Mouse (Mus musculus): Measurements from ENCODE around the gene Gm49325. TPM values are rescaled to one million over a fixed set of nuclear protein-coding genes. Genes with fewer than 3 reads are reported as not detected.

Gm49325 gene
- polyA plus RNA-seq, 1 experiment from 2014 or later: 4.6 TPM

- H3K27me3 ChIP-seq (ENCODE audit: control insufficient read depth, insufficient read depth, low read length): no peaks in the 10 kb centered on the region
- no peak overlapping the region for H3K27ac ChIP-seq (ENCODE audit: low read length)
- peaks cover 39% of the 10 kb centered on the region for H3K36me3 ChIP-seq (ENCODE audit: control insufficient read depth, insufficient read depth)
- 75% methylated on average over 5 of the region's 5 CpGs for WGBS
- no peaks in the 10 kb centered on the region for H3K9me3 ChIP-seq (replicated peaks; ENCODE audit: control insufficient read depth, low read length)
- peaks cover 9% of the 10 kb centered on the region for H3K4me1 ChIP-seq (ENCODE audit: control insufficient read depth, insufficient read depth, low read length)
- H3K9ac ChIP-seq (ENCODE audit: low read length): no peak overlapping the region
- no peak overlapping the region for H3K4me2 ChIP-seq (ENCODE audit: low read depth, low read length)
- no peak for ATAC-seq (replicated peaks; ENCODE audit: extremely low read depth, insufficient read depth, low FRiP score)
- H3K4me3 ChIP-seq (ENCODE audit: low read length): no peak overlapping the region
Measured at GRCm38 (mm10) chr10:77645571-77645970, 39.6 kb downstream of the Gm49325 start.

- Histone ChIP-seq H3K27me3 (ENCODE audit: control insufficient read depth, insufficient read depth, low read length) (no peaks in the 10 kb centered on the region), H3K4me1 (ENCODE audit: control insufficient read depth, insufficient read depth, low read length) (peaks cover 9% of the 10 kb centered on the region), H3K4me2 (ENCODE audit: low read depth, low read length) (no peak overlapping the region), H3K9ac (ENCODE audit: low read length) (no peak overlapping the region), H3K4me3 (ENCODE audit: low read length) (no peak overlapping the region), H3K9me3 (replicated peaks; ENCODE audit: control insufficient read depth, low read length) (no peaks in the 10 kb centered on the region), H3K36me3 (ENCODE audit: control insufficient read depth, insufficient read depth) (peaks cover 27% of the 10 kb centered on the region), H3K27ac (ENCODE audit: low read length) (no peak overlapping the region)
- ATAC-seq (replicated peaks; ENCODE audit: extremely low read depth, insufficient read depth, low FRiP score): no peak
- 60% methylated on average over 1 of the region's 1 CpGs for WGBS
Measured at GRCm38 (mm10) chr10:77647461-77647860, 41.5 kb downstream of the Gm49325 start.

- 84% methylated on average over 8 of the region's 8 CpGs for WGBS
- no peaks in the 10 kb centered on the region for H3K9me3 ChIP-seq (replicated peaks; ENCODE audit: control insufficient read depth, low read length)
- ATAC-seq (replicated peaks; ENCODE audit: extremely low read depth, insufficient read depth, low FRiP score): no peak
- H3K27ac ChIP-seq (ENCODE audit: low read length): no peak overlapping the region
- H3K4me3 ChIP-seq (ENCODE audit: low read length): no peak overlapping the region
- no peak overlapping the region for H3K4me2 ChIP-seq (ENCODE audit: low read depth, low read length)
- no peaks in the 10 kb centered on the region for H3K27me3 ChIP-seq (ENCODE audit: control insufficient read depth, insufficient read depth, low read length)
- H3K9ac ChIP-seq (ENCODE audit: low read length): no peak overlapping the region
- peaks cover 9% of the 10 kb centered on the region for H3K4me1 ChIP-seq (ENCODE audit: control insufficient read depth, insufficient read depth, low read length)
- H3K36me3 ChIP-seq (ENCODE audit: control insufficient read depth, insufficient read depth): peaks cover 27% of the 10 kb centered on the region
Measured at GRCm38 (mm10) chr10:77647901-77648300, 41.9 kb downstream of the Gm49325 start.

- H3K9me3 ChIP-seq (replicated peaks; ENCODE audit: control insufficient read depth, low read length): no peaks in the 10 kb centered on the region
- no peak overlapping the region for H3K27ac ChIP-seq (ENCODE audit: low read length)
- no peak for ATAC-seq (replicated peaks; ENCODE audit: extremely low read depth, insufficient read depth, low FRiP score)
- no peaks in the 10 kb centered on the region for H3K36me3 ChIP-seq (ENCODE audit: control insufficient read depth, insufficient read depth)
- WGBS: 83% methylated on average over 9 of the region's 9 CpGs
- H3K4me1 ChIP-seq (ENCODE audit: control insufficient read depth, insufficient read depth, low read length): no peaks in the 10 kb centered on the region
- H3K9ac ChIP-seq (ENCODE audit: low read length): no peak overlapping the region
- no peak overlapping the region for H3K4me3 ChIP-seq (ENCODE audit: low read length)
- H3K4me2 ChIP-seq (ENCODE audit: low read depth, low read length): no peak overlapping the region
- H3K27me3 ChIP-seq (ENCODE audit: control insufficient read depth, insufficient read depth, low read length): no peaks in the 10 kb centered on the region
Measured at GRCm38 (mm10) chr10:77652046-77652445, 46.0 kb downstream of the Gm49325 start.

- H3K9me3 ChIP-seq (replicated peaks; ENCODE audit: control insufficient read depth, low read length): peaks cover 3% of the 10 kb centered on the region
- no peak overlapping the region for H3K27ac ChIP-seq (ENCODE audit: low read length)
- WGBS: 59% methylated on average over 15 of the region's 15 CpGs
- no peaks in the 10 kb centered on the region for H3K36me3 ChIP-seq (ENCODE audit: control insufficient read depth, insufficient read depth)
- H3K27me3 ChIP-seq (ENCODE audit: control insufficient read depth, insufficient read depth, low read length): no peaks in the 10 kb centered on the region; the same call in 1 of the 2 replicates
- H3K4me2 ChIP-seq (ENCODE audit: low read depth, low read length): no peak overlapping the region
- no peak overlapping the region for H3K9ac ChIP-seq (ENCODE audit: low read length)
- ATAC-seq (replicated peaks; ENCODE audit: extremely low read depth, insufficient read depth, low FRiP score): no peak
- H3K4me3 ChIP-seq (ENCODE audit: low read length): no peak overlapping the region
- no peaks in the 10 kb centered on the region for H3K4me1 ChIP-seq (ENCODE audit: control insufficient read depth, insufficient read depth, low read length)
Measured at GRCm38 (mm10) chr10:77658286-77658994, 52.4 kb downstream of the Gm49325 start.

- no peak for ATAC-seq (replicated peaks; ENCODE audit: extremely low read depth, insufficient read depth, low FRiP score)
- no peak overlapping the region for H3K9ac ChIP-seq (ENCODE audit: low read length)
- peak overlapping the region; percentile 23; the same call in 1 of the 2 replicates for H3K4me2 ChIP-seq (ENCODE audit: low read depth, low read length)
- no peak overlapping the region for H3K27ac ChIP-seq (ENCODE audit: low read length)
- peaks cover 3% of the 10 kb centered on the region for H3K9me3 ChIP-seq (replicated peaks; ENCODE audit: control insufficient read depth, low read length)
- H3K4me1 ChIP-seq (ENCODE audit: control insufficient read depth, insufficient read depth, low read length): no peaks in the 10 kb centered on the region
- peaks cover 2% of the 10 kb centered on the region for H3K27me3 ChIP-seq (ENCODE audit: control insufficient read depth, insufficient read depth, low read length)
- H3K4me3 ChIP-seq (ENCODE audit: low read length): no peak overlapping the region
- H3K36me3 ChIP-seq (ENCODE audit: control insufficient read depth, insufficient read depth): no peaks in the 10 kb centered on the region
- 31% methylated on average over 43 of the region's 43 CpGs for WGBS
Measured at GRCm38 (mm10) chr10:77663949-77664665, 58.1 kb downstream of the Gm49325 start.

GRCm38 (mm10) chr10:77666342-77666741, 60.3 kb downstream of the Gm49325 start:
- H3K27me3 ChIP-seq (ENCODE audit: control insufficient read depth, insufficient read depth, low read length): peaks cover 2% of the 10 kb centered on the region
- no peak overlapping the region for H3K9ac ChIP-seq (ENCODE audit: low read length)
- no peak overlapping the region for H3K27ac ChIP-seq (ENCODE audit: low read length)
- ATAC-seq (replicated peaks; ENCODE audit: extremely low read depth, insufficient read depth, low FRiP score): no peak
- 69% methylated on average over 8 of the region's 8 CpGs for WGBS
- no peaks in the 10 kb centered on the region for H3K36me3 ChIP-seq (ENCODE audit: control insufficient read depth, insufficient read depth)
- H3K4me2 ChIP-seq (ENCODE audit: low read depth, low read length): no peak overlapping the region
- H3K4me3 ChIP-seq (ENCODE audit: low read length): no peak overlapping the region
- no peaks in the 10 kb centered on the region for H3K4me1 ChIP-seq (ENCODE audit: control insufficient read depth, insufficient read depth, low read length)
- H3K9me3 ChIP-seq (replicated peaks; ENCODE audit: control insufficient read depth, low read length): no peaks in the 10 kb centered on the region

- Histone ChIP-seq H3K4me3 (ENCODE audit: low read length) (no peak overlapping the region), H3K9ac (ENCODE audit: low read length) (no peak overlapping the region), H3K27me3 (ENCODE audit: control insufficient read depth, insufficient read depth, low read length) (peaks cover 2% of the 10 kb centered on the region), H3K36me3 (ENCODE audit: control insufficient read depth, insufficient read depth) (no peaks in the 10 kb centered on the region), H3K4me2 (ENCODE audit: low read depth, low read length) (no peak overlapping the region), H3K9me3 (replicated peaks; ENCODE audit: control insufficient read depth, low read length) (no peaks in the 10 kb centered on the region), H3K27ac (ENCODE audit: low read length) (no peak overlapping the region), H3K4me1 (ENCODE audit: control insufficient read depth, insufficient read depth, low read length) (no peaks in the 10 kb centered on the region)
- 66% methylated on average over 4 of the region's 4 CpGs for WGBS
- ATAC-seq (replicated peaks; ENCODE audit: extremely low read depth, insufficient read depth, low FRiP score): no peak
Measured at GRCm38 (mm10) chr10:77667402-77667801, 61.4 kb downstream of the Gm49325 start.

GRCm38 (mm10) chr10:77670710-77671109, 64.7 kb downstream of the Gm49325 start:
- 74% methylated on average over 4 of the region's 4 CpGs for WGBS
- Histone ChIP-seq H3K27ac (ENCODE audit: low read length) (no peak overlapping the region), H3K9me3 (replicated peaks; ENCODE audit: control insufficient read depth, low read length) (no peaks in the 10 kb centered on the region)

More at GRCm38 (mm10) chr10:77670710-77671109, 64.7 kb downstream of the Gm49325 start:
- Histone ChIP-seq H3K9ac (ENCODE audit: low read length) (no peak overlapping the region), H3K27me3 (ENCODE audit: control insufficient read depth, insufficient read depth, low read length) (peaks cover 9% of the 10 kb centered on the region), H3K36me3 (ENCODE audit: control insufficient read depth, insufficient read depth) (no peaks in the 10 kb centered on the region), H3K4me3 (ENCODE audit: low read length) (no peak overlapping the region), H3K4me1 (ENCODE audit: control insufficient read depth, insufficient read depth, low read length) (no peaks in the 10 kb centered on the region), H3K4me2 (ENCODE audit: low read depth, low read length) (no peak overlapping the region)
- ATAC-seq (replicated peaks; ENCODE audit: extremely low read depth, insufficient read depth, low FRiP score): no peak
